Mouse (Mus musculus) thymus, adult 2 months (tissue): Measurements from ENCODE around the gene 4933403O08Rik.

ENCODE experiments used
- CTCF ChIP-seq: fragments of 200-500 bp; IDR thresholded peaks from 2 replicates; pipeline ENCODE4 v1.5.1; 2012; ENCODE audit warnings: mild to moderate bottlenecking, control low read depth, low read length, moderate library complexity, borderline replicate concordance; ENCODE audit not compliant: control insufficient read depth, poor library complexity, insufficient read depth; ENCODE audit errors: extremely low read depth
- POLR2A ChIP-seq: fragments of 200-500 bp; IDR thresholded peaks from 2 replicates; pipeline ENCODE4 v1.6.1; 2012; ENCODE audit warnings: mild to moderate bottlenecking, low read length, control low read depth, moderate library complexity; ENCODE audit not compliant: control insufficient read depth, poor library complexity, insufficient read depth; ENCODE audit errors: extremely low read depth

GRCm38 (mm10) chrX:112242916-112243315 lies 4.1 kb downstream of the 4933403O08Rik start:
- TF ChIP-seq CTCF (no peak), POLR2A (no peak)
